Comparison of ENCODE assay signal across 8 mouse cellular contexts in the genomic region with DNA sequence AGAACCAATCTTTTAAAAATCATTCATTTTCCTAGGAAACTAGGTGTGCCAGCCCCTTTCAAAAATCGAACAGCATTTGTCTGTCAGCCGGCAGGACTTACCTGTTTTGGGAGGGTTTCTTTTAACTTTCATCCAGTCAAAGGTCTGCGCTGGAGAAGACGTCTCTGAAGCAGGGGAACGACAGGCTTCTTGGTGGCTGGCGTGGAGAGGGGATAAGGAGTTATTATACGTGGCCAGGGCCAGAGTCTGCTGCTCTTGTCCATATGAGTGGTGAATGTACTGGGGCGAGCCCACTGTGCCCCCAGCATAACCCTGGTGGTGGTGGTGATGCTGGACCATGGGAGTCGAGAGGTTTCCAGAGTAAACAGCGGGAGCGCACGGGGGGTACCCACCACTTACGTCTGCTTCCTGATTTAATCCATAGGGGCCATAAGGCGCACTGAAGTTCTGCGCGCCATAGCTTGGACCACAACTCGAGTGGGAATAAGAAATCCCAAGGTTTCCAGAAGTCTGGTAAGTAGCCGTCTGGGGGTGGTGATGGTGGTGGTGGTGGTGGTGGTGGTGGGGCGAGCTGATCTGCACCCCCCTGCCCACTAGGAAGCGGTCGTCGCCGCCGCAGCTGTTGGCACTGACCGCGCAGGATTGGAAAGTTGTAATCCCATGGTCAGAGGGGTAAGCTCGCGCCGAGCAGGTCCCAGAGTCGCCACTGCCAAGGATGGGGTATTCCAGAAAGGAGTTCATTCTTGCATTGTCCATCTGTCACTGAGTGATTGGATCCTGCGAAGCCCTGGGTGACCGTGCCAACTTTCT. TPM values are rescaled to one million over a fixed set of nuclear protein-coding genes. Genes with fewer than 3 reads are reported as not detected.
A peak's percentile ranks its signal among the peaks of the same experiment; 100 is the strongest.
DNase-seq lines count a peak whose midpoint lies in the region; ATAC-seq and TF ChIP-seq lines count a peak whose summit lies in the region.

No protein-coding gene starts in this region.

- peak overlapping the region; percentile 85 for H3K4me3 ChIP-seq in kidney, adult 2 months (ENCODE audit: insufficient read depth, low read depth, low read length)
- H3K4me3 ChIP-seq in hindbrain, embryonic 16.5 days (ENCODE audit: low read length), result peak overlapping the region; percentile 67
- H3K4me3 ChIP-seq in midbrain, embryonic 16.5 days (ENCODE audit: low read depth, low read length), result peak overlapping the region; percentile 43

- DNase-seq in kidney, adult 2 months, result no peak
- DNase-seq in kidney, postnatal 4 days, result no peak
- DNase-seq in embryo, embryonic 10.5 days (ENCODE audit: low spot score), result peak; percentile 27
- no peak for DNase-seq in spleen, postnatal 36 days (ENCODE audit: low spot score in 2 of 2)
- no peak for DNase-seq in right cerebral cortex, adult 18-20 months
- DNase-seq in testis, postnatal 10 days (ENCODE audit: low spot score), result no peak

- TF ChIP-seq CTCF in kidney, adult 2 months (conservative IDR thresholded peaks at IDR 0.05; ENCODE audit: insufficient read depth, insufficient read length, low read depth, low read length), result no peak

- WGBS in kidney, adult 2 months, result 16% methylated on average over 32 of the region's 32 CpGs
- WGBS in hindbrain, embryonic 16.5 days, result 2% methylated on average over 32 of the region's 32 CpGs
- WGBS in midbrain, embryonic 16.5 days, result 2% methylated on average over 32 of the region's 32 CpGs

- H3K27me3 ChIP-seq in kidney, adult 2 months (replicated peaks; ENCODE audit: control insufficient read depth, insufficient read depth, low read length), result no peaks in the 10 kb centered on the region
- H3K27me3 ChIP-seq in hindbrain, embryonic 16.5 days (replicated peaks; ENCODE audit: control insufficient read depth, insufficient read depth, low read length), result peaks cover 21% of the 10 kb centered on the region
- peaks cover 91% of the 10 kb centered on the region for H3K27me3 ChIP-seq in midbrain, embryonic 16.5 days (ENCODE audit: control insufficient read depth, insufficient read depth, low read depth, low read length)

- H3K36me3 ChIP-seq in kidney, adult 2 months (ENCODE audit: control insufficient read depth, insufficient read depth, low read length), result no peaks in the 10 kb centered on the region
- H3K36me3 ChIP-seq in hindbrain, embryonic 16.5 days (ENCODE audit: control insufficient read depth, insufficient read depth, low read length), result no peaks in the 10 kb centered on the region
- no peaks in the 10 kb centered on the region for H3K36me3 ChIP-seq in midbrain, embryonic 16.5 days (ENCODE audit: control insufficient read depth, insufficient read depth, low read length)

- ATAC-seq in hindbrain, embryonic 16.5 days, result peak; percentile 73; the same call in 1 of the 2 replicates
- ATAC-seq in midbrain, embryonic 16.5 days, result no peak; the same call in 1 of the 2 replicates

- peak overlapping the region; percentile 19; the same call in 1 of the 2 replicates for H3K9ac ChIP-seq in hindbrain, embryonic 16.5 days (ENCODE audit: low read depth, low read length)
- H3K9ac ChIP-seq in midbrain, embryonic 16.5 days (ENCODE audit: low read depth, low read length), result 0 out of 2 replicates have a peak overlapping the region, but pooled peaks have one; percentile 41

- H3K4me1 ChIP-seq in kidney, adult 2 months (ENCODE audit: control insufficient read depth, insufficient read depth, low read length), result peaks cover 7% of the 10 kb centered on the region; the same call in 1 of the 2 replicates
- peaks cover 10% of the 10 kb centered on the region for H3K4me1 ChIP-seq in hindbrain, embryonic 16.5 days (ENCODE audit: control insufficient read depth, insufficient read depth, low read depth, low read length)
- H3K4me1 ChIP-seq in midbrain, embryonic 16.5 days (ENCODE audit: control insufficient read depth, insufficient read depth, low read length), result peaks cover 10% of the 10 kb centered on the region

- H3K4me2 ChIP-seq in hindbrain, embryonic 16.5 days (ENCODE audit: low read length), result peak overlapping the region; percentile 80
- H3K4me2 ChIP-seq in midbrain, embryonic 16.5 days (ENCODE audit: low read length), result peak overlapping the region; percentile 78

- no peak overlapping the region for H3K27ac ChIP-seq in kidney, adult 2 months (ENCODE audit: insufficient read depth, low read depth, low read length)
- no peak overlapping the region for H3K27ac ChIP-seq in hindbrain, embryonic 16.5 days (ENCODE audit: low read depth, low read length)
- H3K27ac ChIP-seq in midbrain, embryonic 16.5 days (ENCODE audit: low read length), result no peak overlapping the region

- TF ChIP-seq POLR2A in kidney, adult 2 months (IDR thresholded peaks at IDR 0.05; ENCODE audit: low read depth, low read length), result no peak

- no peaks in the 10 kb centered on the region for H3K9me3 ChIP-seq in hindbrain, embryonic 16.5 days (ENCODE audit: control insufficient read depth, low read length)
- no peaks in the 10 kb centered on the region for H3K9me3 ChIP-seq in midbrain, embryonic 16.5 days (replicated peaks; ENCODE audit: control insufficient read depth, low read length, poor library complexity, severe bottlenecking)

RNA-seq across cellular contexts. Expression of gene Hoxa1, which starts 0.4 kb away (rescaled TPM):
- 1.2 and 1.3 TPM in 2 replicates for polyA plus RNA-seq in kidney, adult 2 months (2012; rRNA removed)
- polyA plus RNA-seq in hindbrain, embryonic 16.5 days (2015; fragmentation: Nextera tagmentation; extraction: Ambion mirVana), result 1.8 and 2.0 TPM in 2 replicates
- 0.20 TPM in 1 of 2 replicates, not detected in the other for polyA plus RNA-seq in midbrain, embryonic 16.5 days (2015; fragmentation: Nextera tagmentation; extraction: Ambion mirVana)

RNA-seq across cellular contexts. Expression of gene Hoxa2, which starts 7.0 kb away (rescaled TPM):
- 1.3 and 1.6 TPM in 2 replicates for polyA plus RNA-seq in kidney, adult 2 months (2012; rRNA removed)
- polyA plus RNA-seq in hindbrain, embryonic 16.5 days (2015; fragmentation: Nextera tagmentation; extraction: Ambion mirVana), result 20.3 and 22.5 TPM in 2 replicates
- polyA plus RNA-seq in midbrain, embryonic 16.5 days (2015; fragmentation: Nextera tagmentation; extraction: Ambion mirVana), result 0.10 and 0.22 TPM in 2 replicates

RNA-seq across cellular contexts. Expression of gene 5730596B20Rik, which starts 19.6 kb away (rescaled TPM):
- polyA plus RNA-seq in kidney, adult 2 months (2012; rRNA removed), result 0.19 and 0.22 TPM in 2 replicates
- 3.4 and 3.6 TPM in 2 replicates for polyA plus RNA-seq in hindbrain, embryonic 16.5 days (2015; fragmentation: Nextera tagmentation; extraction: Ambion mirVana)
- not detected in 2 replicates for polyA plus RNA-seq in midbrain, embryonic 16.5 days (2015; fragmentation: Nextera tagmentation; extraction: Ambion mirVana)

RNA-seq across cellular contexts. Expression of gene Hoxa4, which starts 33.9 kb away (rescaled TPM):
- 2.8 TPM in 2 replicates for polyA plus RNA-seq in kidney, adult 2 months (2012; rRNA removed)
- 5.6 and 8.8 TPM in 2 replicates for polyA plus RNA-seq in hindbrain, embryonic 16.5 days (2015; fragmentation: Nextera tagmentation; extraction: Ambion mirVana)
- polyA plus RNA-seq in midbrain, embryonic 16.5 days (2015; fragmentation: Nextera tagmentation; extraction: Ambion mirVana), result not detected in 2 replicates

RNA-seq across cellular contexts. Expression of gene Hoxa5, which starts 46.7 kb away (rescaled TPM):
- polyA plus RNA-seq in kidney, adult 2 months (2012; rRNA removed), result 6.9 and 8.1 TPM in 2 replicates
- 85.9 and 106 TPM in 2 replicates for polyA plus RNA-seq in hindbrain, embryonic 16.5 days (2015; fragmentation: Nextera tagmentation; extraction: Ambion mirVana)
- 0.21 TPM in 1 of 2 replicates, not detected in the other for polyA plus RNA-seq in midbrain, embryonic 16.5 days (2015; fragmentation: Nextera tagmentation; extraction: Ambion mirVana)
